Mouse (Mus musculus): ENCODE measurements at regions not wholly inside any gene's neighbourhood (a gene's known extent, or its start where the extent isn't known, plus 50 kb on each side); places are given as distances from the start of the nearest gene placed in this dataset.

DNA sequence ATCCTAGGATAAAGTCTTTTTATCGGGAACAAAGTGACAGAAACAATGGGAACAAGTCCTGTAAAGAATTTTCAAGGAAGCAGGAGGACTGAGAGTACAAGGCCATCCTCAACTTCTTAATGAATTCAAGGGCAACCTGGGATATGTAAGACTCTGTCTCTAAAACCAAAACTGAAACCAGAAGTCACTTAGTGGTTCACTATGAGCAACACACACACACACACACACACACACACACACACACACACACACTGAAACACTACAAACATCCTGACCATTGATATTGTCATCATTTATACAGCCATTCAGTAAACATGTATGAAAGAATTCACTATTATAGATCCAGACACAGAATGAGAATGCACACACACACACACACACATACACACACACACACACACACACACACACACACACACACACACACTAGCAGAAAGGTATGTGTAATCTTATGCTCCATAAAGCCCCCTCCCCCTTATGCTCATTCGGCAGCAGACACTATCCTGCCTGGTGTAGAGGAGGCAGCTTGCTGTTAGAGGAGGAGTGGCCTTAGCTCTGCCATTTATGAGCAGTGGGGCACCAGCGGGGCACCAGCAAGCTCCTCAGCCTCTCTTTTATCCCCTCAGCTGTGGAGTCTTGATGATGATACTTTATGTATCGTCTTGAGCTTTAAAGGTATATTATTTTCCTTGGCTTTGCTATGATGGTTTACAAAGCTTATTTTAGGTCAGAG, 111.3 kb downstream of the Kcnrg start:
- no peaks in the 10 kb centered on the region for H3K9me3 ChIP-seq (ENCODE audit: low read length)
- no peak for TF ChIP-seq EP300 (IDR thresholded peaks at IDR 0.05)
- TF ChIP-seq CTCF (IDR thresholded peaks at IDR 0.05) = no peak
- no peaks in the 10 kb centered on the region for H3K36me3 ChIP-seq (ENCODE audit: insufficient read depth, low read length)
- no peak overlapping the region for H3K9ac ChIP-seq (replicated peaks; ENCODE audit: low read depth)
- DNase-seq (ENCODE audit: low spot score) = no peak
- WGBS = 52% methylated on average over 4 of the region's 4 CpGs
- no peak for ATAC-seq
- H3K27ac ChIP-seq (ENCODE audit: low read length) = no peak overlapping the region
- H3K27me3 ChIP-seq (replicated peaks; ENCODE audit: insufficient read depth, low read length) = no peaks in the 10 kb centered on the region
- no peak overlapping the region for H3K4me2 ChIP-seq (replicated peaks; ENCODE audit: low read depth, low read length)
- no peaks in the 10 kb centered on the region for H3K4me1 ChIP-seq (ENCODE audit: insufficient read depth, low read depth, low read length)
- H3K4me3 ChIP-seq (ENCODE audit: low read depth, low read length) = no peak overlapping the region

DNA sequence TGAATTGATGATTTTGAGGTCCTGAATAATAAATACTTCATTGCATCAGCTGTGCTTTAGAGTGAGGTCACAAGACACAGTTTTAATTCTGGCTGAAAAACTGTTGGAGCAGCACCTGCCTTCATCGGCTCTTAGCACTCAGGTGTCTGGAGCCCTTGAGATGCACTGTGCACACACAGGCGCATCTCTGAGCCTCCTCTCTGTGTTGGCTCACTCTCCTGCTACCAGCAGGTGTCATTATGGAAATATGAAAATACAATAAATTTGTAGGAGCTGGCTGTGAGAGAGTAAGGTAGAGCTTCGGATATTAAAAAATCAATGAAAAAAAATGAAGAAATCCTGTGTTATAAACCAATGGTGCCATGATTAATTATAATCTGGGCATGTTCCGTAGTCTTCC, 114.0 kb downstream of the Kcnrg start:
- DNase-seq (ENCODE audit: low spot score) = no peak
- no peak overlapping the region for H3K9ac ChIP-seq (replicated peaks; ENCODE audit: low read depth)
- no peak overlapping the region for H3K27ac ChIP-seq (ENCODE audit: low read length)
- ATAC-seq = no peak
- no peaks in the 10 kb centered on the region for H3K4me1 ChIP-seq (ENCODE audit: insufficient read depth, low read depth, low read length)
- no peak overlapping the region for H3K4me2 ChIP-seq (replicated peaks; ENCODE audit: low read depth, low read length)
- no peak overlapping the region for H3K4me3 ChIP-seq (ENCODE audit: low read depth, low read length)
- no peaks in the 10 kb centered on the region for H3K36me3 ChIP-seq (ENCODE audit: insufficient read depth, low read length)
- H3K27me3 ChIP-seq (replicated peaks; ENCODE audit: insufficient read depth, low read length) = no peaks in the 10 kb centered on the region
- no peaks in the 10 kb centered on the region for H3K9me3 ChIP-seq (ENCODE audit: low read length)
- no peak for TF ChIP-seq CTCF (IDR thresholded peaks at IDR 0.05)
- TF ChIP-seq EP300 (IDR thresholded peaks at IDR 0.05) = no peak
- WGBS = 70% methylated on average over 4 of the region's 4 CpGs

DNA sequence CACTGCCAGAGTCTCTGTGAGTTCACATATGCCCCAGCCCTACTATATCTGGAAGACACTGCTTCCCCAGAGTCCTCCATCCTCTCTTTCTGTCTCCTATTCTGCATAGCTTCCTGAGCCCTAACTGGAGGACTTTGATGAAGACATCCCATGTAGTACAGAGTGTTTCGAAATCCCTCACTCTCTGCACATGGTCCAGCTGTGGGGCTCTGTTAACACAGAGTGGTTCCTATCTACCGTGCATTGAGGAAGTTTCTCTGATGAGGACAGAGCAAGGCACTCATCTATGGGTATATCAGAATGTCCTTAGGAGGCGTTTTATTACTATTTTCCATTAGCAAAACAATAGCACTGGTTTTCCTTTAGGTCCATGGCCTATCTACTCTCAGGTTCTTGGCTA, 117.7 kb downstream of the Kcnrg start:
- ATAC-seq = no peak
- TF ChIP-seq CTCF (IDR thresholded peaks at IDR 0.05) (no peak), EP300 (IDR thresholded peaks at IDR 0.05) (no peak)

DNA sequence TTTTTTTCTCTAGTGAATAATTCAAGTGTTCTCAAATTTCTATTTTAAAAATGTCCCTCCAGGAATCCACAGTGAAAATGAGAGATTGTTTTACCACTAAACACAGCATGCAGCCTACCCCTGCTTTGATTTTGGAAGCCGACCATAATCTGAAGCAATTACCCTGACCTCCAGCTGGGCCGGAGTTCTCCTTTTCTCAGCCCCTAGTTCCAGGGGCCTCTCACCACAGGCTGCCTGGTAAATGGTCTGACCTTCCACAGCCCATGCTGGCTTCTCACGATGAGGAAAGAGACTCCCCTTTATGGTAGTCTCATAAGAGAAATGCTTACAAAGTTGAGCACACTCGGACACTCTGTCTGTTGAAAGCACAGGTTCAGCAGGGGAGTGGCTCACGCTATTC, 121.3 kb downstream of the Kcnrg start:
- H3K27me3 ChIP-seq (replicated peaks; ENCODE audit: insufficient read depth, low read length) = no peaks in the 10 kb centered on the region
- DNase-seq (ENCODE audit: low spot score) (no peak), ATAC-seq (no peak)
- no peak overlapping the region for H3K4me2 ChIP-seq (replicated peaks; ENCODE audit: low read depth, low read length)
- H3K9me3 ChIP-seq (ENCODE audit: low read length) = no peaks in the 10 kb centered on the region
- no peaks in the 10 kb centered on the region for H3K36me3 ChIP-seq (ENCODE audit: insufficient read depth, low read length)
- H3K9ac ChIP-seq (replicated peaks; ENCODE audit: low read depth) = no peak overlapping the region
- no peaks in the 10 kb centered on the region for H3K4me1 ChIP-seq (ENCODE audit: insufficient read depth, low read depth, low read length)
- WGBS = 56% methylated on average over 5 of the region's 5 CpGs
- no peak overlapping the region for H3K27ac ChIP-seq (ENCODE audit: low read length)
- TF ChIP-seq EP300 (IDR thresholded peaks at IDR 0.05) (no peak), CTCF (IDR thresholded peaks at IDR 0.05) (no peak)
- H3K4me3 ChIP-seq (ENCODE audit: low read depth, low read length) = no peak overlapping the region

More for the DNA sequence above, 117.7 kb downstream of the Kcnrg start:
- H3K27me3 ChIP-seq (replicated peaks; ENCODE audit: insufficient read depth, low read length) = no peaks in the 10 kb centered on the region
- no peaks in the 10 kb centered on the region for H3K4me1 ChIP-seq (ENCODE audit: insufficient read depth, low read depth, low read length)
- peak; percentile 25 for DNase-seq (ENCODE audit: low spot score)
- no peak overlapping the region for H3K4me2 ChIP-seq (replicated peaks; ENCODE audit: low read depth, low read length)
- WGBS = 81% methylated on average over 3 of the region's 3 CpGs
- no peak overlapping the region for H3K9ac ChIP-seq (replicated peaks; ENCODE audit: low read depth)
- H3K36me3 ChIP-seq (ENCODE audit: insufficient read depth, low read length) = no peaks in the 10 kb centered on the region
- no peak overlapping the region for H3K4me3 ChIP-seq (ENCODE audit: low read depth, low read length)
- H3K9me3 ChIP-seq (ENCODE audit: low read length) = no peaks in the 10 kb centered on the region
- no peak overlapping the region for H3K27ac ChIP-seq (ENCODE audit: low read length)

DNA sequence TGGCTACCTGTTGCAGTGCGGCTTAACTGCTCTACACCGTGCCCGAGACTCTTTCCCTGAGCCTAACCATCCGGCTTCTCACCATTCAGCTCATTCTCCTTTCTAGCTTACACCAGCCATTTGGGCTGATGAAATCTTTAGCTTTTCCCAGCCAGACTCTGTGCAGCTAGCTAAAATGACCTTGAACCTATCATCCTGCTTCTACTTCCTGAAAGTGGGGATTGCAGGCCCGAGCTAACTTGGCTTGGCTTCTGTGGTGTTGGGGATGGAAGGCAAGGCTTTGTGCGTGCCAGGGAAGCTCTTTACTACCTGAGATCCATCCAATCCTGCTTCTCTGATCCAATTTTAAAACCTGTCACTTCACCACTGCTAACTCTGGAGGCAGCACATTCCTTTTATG, 128.3 kb downstream of the Kcnrg start:
- peak; percentile 11 for DNase-seq (ENCODE audit: low spot score)
- Histone ChIP-seq H3K4me3 (ENCODE audit: low read depth, low read length) (no peak overlapping the region), H3K9me3 (ENCODE audit: low read length) (no peaks in the 10 kb centered on the region), H3K4me2 (replicated peaks; ENCODE audit: low read depth, low read length) (no peak overlapping the region), H3K4me1 (ENCODE audit: insufficient read depth, low read depth, low read length) (no peaks in the 10 kb centered on the region), H3K9ac (replicated peaks; ENCODE audit: low read depth) (no peak overlapping the region), H3K27ac (ENCODE audit: low read length) (no peak overlapping the region), H3K27me3 (replicated peaks; ENCODE audit: insufficient read depth, low read length) (no peaks in the 10 kb centered on the region), H3K36me3 (ENCODE audit: insufficient read depth, low read length) (no peaks in the 10 kb centered on the region)
- TF ChIP-seq EP300 (IDR thresholded peaks at IDR 0.05) (no peak), CTCF (IDR thresholded peaks at IDR 0.05) (no peak)
- 60% methylated on average over 6 of the region's 6 CpGs for WGBS
- ATAC-seq = no peak

DNA sequence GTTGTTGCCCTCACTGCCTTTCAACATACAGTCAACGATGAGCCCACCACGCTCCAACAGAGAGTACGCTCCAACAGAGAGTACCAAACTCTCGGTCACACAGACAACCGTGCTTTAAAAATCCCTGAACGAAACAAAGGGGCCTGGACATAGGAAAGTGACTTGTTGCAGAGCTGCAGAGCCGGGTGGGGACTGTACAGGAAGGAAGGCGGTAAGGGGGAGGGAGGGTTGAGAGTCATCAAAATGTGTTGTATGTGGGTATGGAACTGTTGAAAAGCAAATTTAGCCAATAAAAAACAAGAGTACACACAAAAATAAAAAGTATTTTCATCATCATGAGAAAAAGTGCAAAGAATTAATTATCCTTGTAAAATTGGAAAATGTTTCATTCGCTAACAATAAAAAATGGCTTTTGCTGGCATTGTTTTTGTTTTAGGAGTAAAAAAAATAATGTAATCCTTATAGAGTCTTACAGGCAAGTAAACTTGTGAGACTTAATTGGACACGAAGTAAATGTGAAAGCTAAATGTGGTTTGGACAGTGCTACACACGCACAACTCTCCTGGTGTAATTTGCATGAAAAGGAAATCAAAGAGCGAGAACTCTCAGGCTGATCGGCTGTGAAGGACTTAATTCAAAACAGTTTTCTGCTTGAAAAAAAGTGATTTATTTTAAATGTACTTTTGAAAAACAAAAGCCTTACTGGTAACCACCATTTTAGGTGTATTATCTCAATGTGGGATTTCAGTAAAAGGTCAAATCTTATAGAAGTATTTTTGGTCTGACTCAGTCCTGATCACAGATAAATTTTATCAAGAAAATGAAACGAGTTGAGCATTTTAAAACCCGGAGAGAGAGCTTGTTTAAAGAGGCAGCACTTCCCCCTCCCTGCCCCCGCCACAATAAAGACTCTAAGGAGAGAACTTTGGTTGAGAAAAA, 129.4 kb downstream of the Kcnrg start:
- DNase-seq (ENCODE audit: low spot score) = peak; percentile 26
- TF ChIP-seq EP300 (IDR thresholded peaks at IDR 0.05) = no peak

More for the DNA sequence above, 129.4 kb downstream of the Kcnrg start:
- Histone ChIP-seq H3K4me2 (replicated peaks; ENCODE audit: low read depth, low read length) (peak overlapping the region; percentile 34; the same call in 1 of the 2 replicates), H3K9me3 (ENCODE audit: low read length) (no peaks in the 10 kb centered on the region), H3K27me3 (replicated peaks; ENCODE audit: insufficient read depth, low read length) (no peaks in the 10 kb centered on the region), H3K36me3 (ENCODE audit: insufficient read depth, low read length) (no peaks in the 10 kb centered on the region), H3K4me1 (ENCODE audit: insufficient read depth, low read depth, low read length) (no peaks in the 10 kb centered on the region), H3K9ac (replicated peaks; ENCODE audit: low read depth) (no peak overlapping the region), H3K4me3 (ENCODE audit: low read depth, low read length) (no peak overlapping the region), H3K27ac (ENCODE audit: low read length) (no peak overlapping the region)
- WGBS = 41% methylated on average over 16 of the region's 16 CpGs
- ATAC-seq = no peak
